Comparison of ENCODE assay signal across 8 mouse cellular contexts in the genomic region with DNA sequence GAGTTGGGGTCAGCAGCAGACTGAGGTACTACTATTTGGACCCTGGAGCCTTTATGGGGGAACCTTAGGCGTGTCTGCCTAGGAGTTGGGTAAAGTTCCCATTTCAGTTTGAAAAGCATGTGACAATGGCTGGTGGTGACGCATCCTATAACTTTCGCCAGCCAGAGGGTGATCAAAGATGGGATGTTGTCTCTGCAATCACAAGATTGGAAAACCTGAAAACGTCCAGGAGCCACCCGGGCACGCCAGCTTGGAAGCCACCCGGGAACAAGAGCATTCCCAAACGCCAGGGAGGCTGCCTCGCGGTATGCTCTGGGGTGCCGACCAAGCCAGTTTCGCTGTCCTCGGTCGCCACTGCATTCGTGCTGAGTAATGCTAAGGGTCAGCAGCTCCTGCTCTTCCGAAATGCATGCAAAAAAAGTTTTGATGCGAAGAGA. TPM values are rescaled to one million over a fixed set of nuclear protein-coding genes. Genes with fewer than 3 reads are reported as not detected.
DNase-seq lines count a peak whose midpoint lies in the region; ATAC-seq and TF ChIP-seq lines count a peak whose summit lies in the region.

No protein-coding gene starts in this region.

- peak overlapping the region; percentile 86 for H3K9ac ChIP-seq in heart, embryonic 14.5 days (ENCODE audit: low read length)
- H3K9ac ChIP-seq in embryonic facial prominence, embryonic 15.5 days, result peak overlapping the region; percentile 29
- H3K9ac ChIP-seq in intestine, embryonic 16.5 days (ENCODE audit: low read depth, low read length), result peak overlapping the region; percentile 80
- peak overlapping the region; percentile 57 for H3K9ac ChIP-seq in midbrain, postnatal 0 days (replicated peaks; ENCODE audit: low read length, poor library complexity, severe bottlenecking)

- H3K4me3 ChIP-seq in heart, embryonic 14.5 days (ENCODE audit: control insufficient read depth in 1 of 2, insufficient read depth in 1 of 2, low read depth in 1 of 2, low read length in 2 of 2), result peak overlapping the region; percentile 59 to 99
- H3K4me3 ChIP-seq in E14TG2a.4 (replicated peaks; ENCODE audit: low read length), result peak overlapping the region; percentile 83
- peak overlapping the region; percentile 65 for H3K4me3 ChIP-seq in embryonic facial prominence, embryonic 15.5 days (replicated peaks)
- H3K4me3 ChIP-seq in intestine, embryonic 16.5 days (ENCODE audit: low read length), result peak overlapping the region; percentile 60
- peak overlapping the region; percentile 41 for H3K4me3 ChIP-seq in midbrain, postnatal 0 days (ENCODE audit: low read depth, low read length)

- H3K27me3 ChIP-seq in heart, embryonic 14.5 days (ENCODE audit: control insufficient read depth, insufficient read depth, low read length), result no peaks in the 10 kb centered on the region
- H3K27me3 ChIP-seq in E14TG2a.4 (ENCODE audit: insufficient read depth, low read length), result no peaks in the 10 kb centered on the region
- H3K27me3 ChIP-seq in embryonic facial prominence, embryonic 15.5 days, result no peaks in the 10 kb centered on the region
- H3K27me3 ChIP-seq in intestine, embryonic 16.5 days (replicated peaks; ENCODE audit: control insufficient read depth, insufficient read depth, low read length), result no peaks in the 10 kb centered on the region
- H3K27me3 ChIP-seq in midbrain, postnatal 0 days (ENCODE audit: insufficient read depth, low read length), result no peaks in the 10 kb centered on the region

- peaks cover 11 to 32% of the 10 kb centered on the region in 2 experiments for H3K4me1 ChIP-seq in heart, embryonic 14.5 days (ENCODE audit: control insufficient read depth in 2 of 2, insufficient read depth in 2 of 2, low read length in 2 of 2)
- H3K4me1 ChIP-seq in E14TG2a.4 (replicated peaks; ENCODE audit: low read depth, low read length), result peaks cover 58% of the 10 kb centered on the region
- peaks cover 24% of the 10 kb centered on the region for H3K4me1 ChIP-seq in embryonic facial prominence, embryonic 15.5 days
- peaks cover 18% of the 10 kb centered on the region for H3K4me1 ChIP-seq in intestine, embryonic 16.5 days (ENCODE audit: control insufficient read depth, insufficient read depth, low read length)
- peaks cover 10% of the 10 kb centered on the region; the same call in 1 of the 2 replicates for H3K4me1 ChIP-seq in midbrain, postnatal 0 days (ENCODE audit: insufficient read depth, low read length)

- 0 out of 2 replicates have a peak, but pooled peaks cover 5% of the 10 kb centered on the region for H3K36me3 ChIP-seq in heart, embryonic 14.5 days (ENCODE audit: control insufficient read depth, insufficient read depth, low read length)
- H3K36me3 ChIP-seq in E14TG2a.4 (ENCODE audit: insufficient read depth, low read length), result peaks cover 31% of the 10 kb centered on the region
- H3K36me3 ChIP-seq in embryonic facial prominence, embryonic 15.5 days, result peaks cover 8% of the 10 kb centered on the region; the same call in 1 of the 2 replicates
- no peaks in the 10 kb centered on the region for H3K36me3 ChIP-seq in intestine, embryonic 16.5 days (ENCODE audit: control insufficient read depth, insufficient read depth, low read length)
- no peaks in the 10 kb centered on the region for H3K36me3 ChIP-seq in midbrain, postnatal 0 days (ENCODE audit: insufficient read depth, low read length)

- DNase-seq in heart, postnatal 14 days, result no peak
- DNase-seq in midbrain, postnatal 0 days (ENCODE audit: low spot score), result no peak
- DNase-seq in cerebellum, adult 18-20 months, result no peak
- no peak for DNase-seq in adrenal gland, adult 2 months

- no peak for ATAC-seq in heart, embryonic 14.5 days (ENCODE audit: insufficient number of reproducible peaks, insufficient read depth, low FRiP score, low read depth)
- ATAC-seq in embryonic facial prominence, embryonic 15.5 days (ENCODE audit: insufficient number of reproducible peaks, low FRiP score, low TSS enrichment, low read depth), result no peak
- ATAC-seq in intestine, embryonic 16.5 days, result peak; percentile 21
- no peak for ATAC-seq in midbrain, postnatal 0 days (ENCODE audit: low FRiP score)

- TF ChIP-seq CTCF in E14TG2a.4 (conservative IDR thresholded peaks at IDR 0.05; ENCODE audit: low read length), result no peak
- TF ChIP-seq CTCF in midbrain, postnatal 0 days (IDR thresholded peaks at IDR 0.05), result no peak

- peak overlapping the region; percentile 91 for H3K4me2 ChIP-seq in heart, embryonic 14.5 days (ENCODE audit: low read length)
- H3K4me2 ChIP-seq in embryonic facial prominence, embryonic 15.5 days (replicated peaks), result peak overlapping the region; percentile 77
- peak overlapping the region; percentile 78 for H3K4me2 ChIP-seq in intestine, embryonic 16.5 days (ENCODE audit: low read depth, low read length)
- peak overlapping the region; percentile 78 for H3K4me2 ChIP-seq in midbrain, postnatal 0 days (ENCODE audit: low read depth, low read length, poor library complexity, severe bottlenecking)

- H3K9me3 ChIP-seq in heart, embryonic 14.5 days (ENCODE audit: control insufficient read depth, low read length), result no peaks in the 10 kb centered on the region
- no peaks in the 10 kb centered on the region for H3K9me3 ChIP-seq in E14TG2a.4 (ENCODE audit: low read length)
- H3K9me3 ChIP-seq in embryonic facial prominence, embryonic 15.5 days (replicated peaks), result no peaks in the 10 kb centered on the region
- H3K9me3 ChIP-seq in intestine, embryonic 16.5 days (ENCODE audit: control insufficient read depth, low read length), result no peaks in the 10 kb centered on the region
- H3K9me3 ChIP-seq in midbrain, postnatal 0 days (ENCODE audit: low read length), result no peaks in the 10 kb centered on the region

- WGBS in heart, embryonic 14.5 days, result 4% methylated on average over 17 of the region's 17 CpGs
- WGBS in embryonic facial prominence, embryonic 15.5 days, result 3% methylated on average over 17 of the region's 17 CpGs
- WGBS in intestine, embryonic 16.5 days, result 2% methylated on average over 17 of the region's 17 CpGs
- WGBS in midbrain, postnatal 0 days, result 2% methylated on average over 17 of the region's 17 CpGs

- H3K27ac ChIP-seq in heart, embryonic 14.5 days (replicated peaks in 1 of 2; ENCODE audit: control insufficient read depth in 1 of 2, insufficient read depth in 1 of 2, low read depth in 2 of 2, low read length in 2 of 2), result peak overlapping the region; percentile 95 to 98
- peak overlapping the region; percentile 92 for H3K27ac ChIP-seq in embryonic facial prominence, embryonic 15.5 days (replicated peaks)
- H3K27ac ChIP-seq in intestine, embryonic 16.5 days (ENCODE audit: low read length), result peak overlapping the region; percentile 98
- peak overlapping the region; percentile 86 for H3K27ac ChIP-seq in midbrain, postnatal 0 days (ENCODE audit: low read depth, low read length)

- intact Hi-C loops in heart, postnatal 14 days (cut with DNase I), result no loop called here

RNA-seq across cellular contexts. Expression of gene G3bp1, which starts 0.9 kb away (rescaled TPM):
- polyA plus RNA-seq in heart, embryonic 14.5 days (2014; fragmentation: Nextera tagmentation; extraction: Ambion mirVana), result 103 and 104 TPM in 2 replicates
- 10 to 100 TPM; 40.3 to 44.7 TPM for total RNA-seq in heart, postnatal 14 days (2021)
- polyA plus RNA-seq in embryonic facial prominence, embryonic 15.5 days (2015; fragmentation: Nextera tagmentation; extraction: Ambion mirVana), result 150 and 160 TPM in 2 replicates
- polyA plus RNA-seq in intestine, embryonic 16.5 days (2015; fragmentation: Nextera tagmentation; extraction: Ambion mirVana), result 137 and 153 TPM in 2 replicates
- 59.2 and 63.2 TPM in 2 replicates for total RNA-seq in midbrain, postnatal 0 days (2014; rRNA removed)
- 63.5 and 67.4 TPM in 2 replicates for polyA plus RNA-seq in midbrain, postnatal 0 days (2015; fragmentation: Nextera tagmentation; extraction: Ambion mirVana)
- total RNA-seq in adrenal gland, adult 2 months (2021), result 10 to 100 TPM; 50.7 to 54.6 TPM
- 22.7 and 33.7 TPM in 2 replicates for polyA plus RNA-seq in adrenal gland, adult 2 months (2012; rRNA removed)

RNA-seq across cellular contexts. Expression of gene Atox1, which starts 7.6 kb away (rescaled TPM):
- polyA plus RNA-seq in heart, embryonic 14.5 days (2014; fragmentation: Nextera tagmentation; extraction: Ambion mirVana), result 311 and 354 TPM in 2 replicates
- 100 to 1,000 TPM; 138 to 146 TPM for total RNA-seq in heart, postnatal 14 days (2021)
- 487 and 541 TPM in 2 replicates for polyA plus RNA-seq in embryonic facial prominence, embryonic 15.5 days (2015; fragmentation: Nextera tagmentation; extraction: Ambion mirVana)
- polyA plus RNA-seq in intestine, embryonic 16.5 days (2015; fragmentation: Nextera tagmentation; extraction: Ambion mirVana), result 408 and 413 TPM in 2 replicates
- 133 and 147 TPM in 2 replicates for total RNA-seq in midbrain, postnatal 0 days (2014; rRNA removed)
- 235 and 252 TPM in 2 replicates for polyA plus RNA-seq in midbrain, postnatal 0 days (2015; fragmentation: Nextera tagmentation; extraction: Ambion mirVana)
- 100 to 1,000 TPM; 226 to 307 TPM for total RNA-seq in adrenal gland, adult 2 months (2021)
- 679 and 685 TPM in 2 replicates for polyA plus RNA-seq in adrenal gland, adult 2 months (2012; rRNA removed)

RNA-seq across cellular contexts. Expression of gene Sparc, which starts 45.6 kb away (rescaled TPM):
- polyA plus RNA-seq in heart, embryonic 14.5 days (2014; fragmentation: Nextera tagmentation; extraction: Ambion mirVana), result 1,748 and 1,849 TPM in 2 replicates
- total RNA-seq in heart, postnatal 14 days (2021), result 1,000 to 10,000 TPM; 1,338 to 1,403 TPM
- polyA plus RNA-seq in embryonic facial prominence, embryonic 15.5 days (2015; fragmentation: Nextera tagmentation; extraction: Ambion mirVana), result 3,074 and 3,219 TPM in 2 replicates
- polyA plus RNA-seq in intestine, embryonic 16.5 days (2015; fragmentation: Nextera tagmentation; extraction: Ambion mirVana), result 1,500 and 1,563 TPM in 2 replicates
- total RNA-seq in midbrain, postnatal 0 days (2014; rRNA removed), result 261 and 313 TPM in 2 replicates
- polyA plus RNA-seq in midbrain, postnatal 0 days (2015; fragmentation: Nextera tagmentation; extraction: Ambion mirVana), result 570 and 625 TPM in 2 replicates
- total RNA-seq in adrenal gland, adult 2 months (2021), result 1,000 to 10,000 TPM; 1,553 to 3,019 TPM
- polyA plus RNA-seq in adrenal gland, adult 2 months (2012; rRNA removed), result 4,707 and 5,966 TPM in 2 replicates

Comparison
In these comparisons a context has a peak if more than half of its experiments do, and no peak if none do; other contexts are left out.
1. H3K9ac ChIP-seq: peak in every context shown above with its lines; median percentile 86 in heart, embryonic 14.5 days; 80 in intestine, embryonic 16.5 days; 57 in midbrain, postnatal 0 days; 29 in embryonic facial prominence, embryonic 15.5 days.